Mouse (Mus musculus): ENCODE data around the gene D630023F18Rik.

DNA sequence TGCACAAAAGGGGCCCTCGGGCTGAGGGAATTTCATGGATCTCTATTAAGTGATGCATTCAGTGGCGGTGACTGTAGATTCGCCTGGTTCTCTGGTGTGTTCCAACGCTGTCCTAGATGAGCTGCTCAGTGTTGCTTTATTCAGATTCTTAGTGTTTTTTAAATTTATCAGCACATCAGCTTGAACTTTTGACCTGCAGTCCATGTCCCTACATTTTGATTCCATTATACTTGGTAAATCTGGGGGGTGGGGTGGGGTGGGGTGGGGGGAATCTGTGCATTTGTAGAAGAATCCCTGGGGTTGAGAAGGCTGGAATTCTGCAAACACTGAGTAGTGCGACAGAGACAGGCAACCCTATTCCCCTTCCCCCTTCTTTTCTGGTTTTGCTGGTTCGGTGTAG is 49.4 kb downstream of the D630023F18Rik start, which contains the start of gene Crygc:
- no peak for TF ChIP-seq CTCF (IDR thresholded peaks at IDR 0.05; ENCODE audit: extremely low read depth, insufficient read length, insufficient replicate concordance, low read depth, low read length)
- TF ChIP-seq POLR2A (IDR thresholded peaks at IDR 0.05; ENCODE audit: low read depth, low read length), result no peak

All from small intestine, adult 2 months (tissue).